Mouse (Mus musculus): Measurements from ENCODE around the gene Dpep1. TPM values are rescaled to one million over a fixed set of nuclear protein-coding genes. Genes with fewer than 3 reads are reported as not detected.
A peak's percentile ranks its signal among the peaks of the same experiment; 100 is the strongest.
"Not testable (repeated sequence)": the region's sequence is repeated elsewhere in the genome, so short reads cannot be mapped to it uniquely, and the experiment has no call there.

The Dpep1 gene
- polyA plus RNA-seq, 1 experiment from 2014 or later = 98.1 TPM

DNA sequence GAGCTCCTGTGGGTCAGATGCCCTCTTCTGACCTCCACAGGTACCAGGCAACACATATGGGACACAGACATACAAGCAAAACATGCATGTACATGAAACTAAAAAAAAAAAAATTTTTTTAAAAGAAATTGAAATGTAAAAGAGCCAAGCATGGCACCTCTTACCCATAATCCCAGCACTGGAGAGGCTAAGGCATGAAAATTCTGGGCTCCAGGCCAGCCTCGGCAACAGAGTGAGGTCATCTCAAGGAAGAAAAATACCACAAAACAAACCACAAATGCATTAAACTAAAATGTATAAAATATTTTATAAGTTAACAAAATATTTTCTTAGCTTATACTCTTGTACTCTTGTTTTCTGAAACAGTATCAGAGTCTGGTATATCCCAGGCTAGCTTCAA is 34.9 kb downstream of the Dpep1 start:
- DNase-seq (ENCODE audit: low spot score) (no peak), ATAC-seq (no peak)
- Histone ChIP-seq H3K36me3 (ENCODE audit: insufficient read depth, low read length) (no peaks in the 10 kb centered on the region), H3K27ac (ENCODE audit: low read length) (no peak overlapping the region), H3K27me3 (replicated peaks; ENCODE audit: insufficient read depth, low read length) (no peaks in the 10 kb centered on the region), H3K4me1 (ENCODE audit: insufficient read depth, low read depth, low read length) (0 out of 2 replicates have a peak, but pooled peaks cover 3% of the 10 kb centered on the region), H3K9me3 (ENCODE audit: low read length) (no peaks in the 10 kb centered on the region), H3K9ac (replicated peaks; ENCODE audit: low read depth) (no peak overlapping the region), H3K4me3 (ENCODE audit: low read depth, low read length) (no peak overlapping the region), H3K4me2 (replicated peaks; ENCODE audit: low read depth, low read length) (no peak overlapping the region)
- TF ChIP-seq EP300 (IDR thresholded peaks at IDR 0.05) = no peak
- TF ChIP-seq CTCF (IDR thresholded peaks at IDR 0.05) = no peak
- WGBS = 48% methylated on average over 1 of the region's 1 CpGs

DNA sequence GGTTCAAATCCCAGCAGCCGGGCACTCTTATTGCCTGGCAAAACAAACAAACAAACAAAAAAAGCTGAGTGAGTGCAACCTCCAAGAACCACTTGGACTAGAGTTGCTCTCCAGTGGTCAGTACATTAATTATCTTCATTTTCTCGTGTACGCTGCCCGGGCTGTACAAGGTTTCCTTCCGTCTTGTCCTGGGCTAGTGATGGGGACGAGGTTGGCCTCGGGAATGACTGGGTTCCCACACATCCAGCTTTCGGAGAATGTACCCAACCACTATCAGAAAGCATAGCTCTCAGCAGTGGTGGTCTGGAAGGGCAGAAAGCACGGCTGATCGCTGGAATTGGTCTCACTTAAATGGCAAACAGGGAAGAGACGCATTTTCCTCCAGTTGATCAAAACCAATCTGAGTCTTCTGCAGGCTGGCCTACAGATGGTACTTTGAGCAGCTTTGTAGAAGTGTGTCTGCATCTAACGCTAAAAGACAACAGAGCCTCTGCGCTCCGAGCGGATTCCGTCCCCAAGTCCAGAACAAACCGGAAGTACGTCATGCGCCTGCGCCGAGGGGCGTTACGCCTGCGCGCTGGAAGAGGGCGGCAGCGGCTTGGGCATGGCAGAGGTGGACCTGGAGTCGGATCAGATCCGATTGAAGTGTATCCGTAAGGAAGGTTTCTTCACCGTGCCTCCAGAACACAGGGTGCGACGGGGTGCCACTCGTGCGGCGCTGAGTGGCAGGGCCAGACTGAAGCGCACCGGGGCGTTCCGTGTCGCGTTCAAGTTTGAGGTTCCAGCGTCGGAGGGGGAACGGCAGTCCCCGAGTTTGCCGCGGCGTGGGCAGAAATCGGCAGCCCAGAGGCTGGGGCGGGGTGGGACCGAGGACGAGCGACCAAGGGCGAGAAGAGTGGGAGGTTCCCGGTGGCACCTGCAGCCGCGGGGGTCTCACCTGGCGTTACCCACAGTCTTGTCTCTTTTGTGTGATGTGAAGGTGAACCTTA is 38.5 kb downstream of the Dpep1 start, which contains the start of gene Cdk10:
Cdk10 (plus strand) TSS at position 565 of the 989 bp plus-strand sequence.
- peak; percentile 13; the same call in 1 of the 2 replicates for TF ChIP-seq CTCF (IDR thresholded peaks at IDR 0.05)
- no peak for TF ChIP-seq EP300 (IDR thresholded peaks at IDR 0.05)
- Histone ChIP-seq H3K9me3 (ENCODE audit: low read length) (no peaks in the 10 kb centered on the region), H3K4me1 (ENCODE audit: insufficient read depth, low read depth, low read length) (peaks cover 3% of the 10 kb centered on the region; the same call in 1 of the 2 replicates), H3K9ac (replicated peaks; ENCODE audit: low read depth) (peak within 1 kb of the TSS; percentile 81), H3K36me3 (ENCODE audit: insufficient read depth, low read length) (no peaks in the 10 kb centered on the region), H3K4me3 (ENCODE audit: low read depth, low read length) (peak within 1 kb of the TSS; percentile 60), H3K27me3 (replicated peaks; ENCODE audit: insufficient read depth, low read length) (no peaks in the 10 kb centered on the region), H3K4me2 (replicated peaks; ENCODE audit: low read depth, low read length) (peak within 1 kb of the TSS; percentile 91), H3K27ac (ENCODE audit: low read length) (peak within 1 kb of the TSS; percentile 86)
- 2% methylated on average over 59 of the region's 59 CpGs for WGBS
- peak; percentile 93 for DNase-seq (ENCODE audit: low spot score)
- ATAC-seq = peak; percentile 95

DNA sequence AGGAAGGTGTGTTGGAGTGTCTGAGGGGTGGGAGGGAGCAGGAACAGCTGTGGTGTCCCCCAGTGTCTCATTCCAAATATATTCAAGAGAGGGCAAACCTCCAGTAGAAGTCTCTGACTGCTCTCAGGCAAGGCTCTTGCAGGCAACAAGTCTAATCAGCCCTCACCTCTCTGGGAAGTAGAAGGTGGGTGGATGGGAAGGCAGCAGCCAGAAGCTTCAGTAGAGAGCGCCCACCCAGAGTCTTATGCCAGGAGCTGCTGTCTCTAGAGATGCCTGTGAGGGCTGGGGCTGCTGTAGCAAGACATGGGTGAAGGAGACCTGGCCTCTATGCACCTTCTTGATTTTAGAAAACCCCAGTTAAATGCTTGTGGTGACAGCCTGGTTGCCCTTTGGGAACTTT is 42.4 kb downstream of the Dpep1 start:
- TF ChIP-seq EP300 (IDR thresholded peaks at IDR 0.05) (no peak), CTCF (IDR thresholded peaks at IDR 0.05) (no peak)
- no peak overlapping the region for H3K9ac ChIP-seq (replicated peaks; ENCODE audit: low read depth)
- H3K9me3 ChIP-seq (ENCODE audit: low read length) = no peaks in the 10 kb centered on the region
- H3K4me3 ChIP-seq (ENCODE audit: low read depth, low read length) = no peak overlapping the region
- 100% methylated on average over 1 of the region's 1 CpGs for WGBS
- DNase-seq (ENCODE audit: low spot score) (no peak), ATAC-seq (no peak)
- H3K27ac ChIP-seq (ENCODE audit: low read length) = no peak overlapping the region
- H3K4me1 ChIP-seq (ENCODE audit: insufficient read depth, low read depth, low read length) = peaks cover 3% of the 10 kb centered on the region; the same call in 1 of the 2 replicates
- no peaks in the 10 kb centered on the region for H3K36me3 ChIP-seq (ENCODE audit: insufficient read depth, low read length)
- H3K4me2 ChIP-seq (replicated peaks; ENCODE audit: low read depth, low read length) = no peak overlapping the region
- no peaks in the 10 kb centered on the region for H3K27me3 ChIP-seq (replicated peaks; ENCODE audit: insufficient read depth, low read length)

DNA sequence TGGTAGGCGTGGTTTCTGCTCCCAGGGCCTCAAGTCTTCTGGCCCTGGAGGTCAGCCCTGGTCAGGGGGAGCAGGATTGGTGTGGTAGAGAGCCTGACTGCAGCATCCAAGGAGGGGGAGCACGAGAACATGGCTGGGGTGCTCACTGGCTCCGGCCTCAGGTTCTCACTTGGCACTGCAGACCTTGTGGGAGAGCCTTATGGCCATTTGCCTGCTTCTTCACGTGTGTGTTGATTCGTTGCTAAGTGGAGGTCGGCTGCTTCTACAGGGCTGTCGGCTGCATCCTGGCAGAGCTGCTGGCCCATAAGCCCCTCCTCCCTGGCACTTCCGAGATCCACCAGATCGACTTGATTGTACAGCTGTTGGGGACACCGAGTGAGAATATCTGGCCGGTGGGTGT is 44.3 kb downstream of the Dpep1 start:
- not testable (repeated sequence) for H3K9me3 ChIP-seq (ENCODE audit: low read length)

DNA sequence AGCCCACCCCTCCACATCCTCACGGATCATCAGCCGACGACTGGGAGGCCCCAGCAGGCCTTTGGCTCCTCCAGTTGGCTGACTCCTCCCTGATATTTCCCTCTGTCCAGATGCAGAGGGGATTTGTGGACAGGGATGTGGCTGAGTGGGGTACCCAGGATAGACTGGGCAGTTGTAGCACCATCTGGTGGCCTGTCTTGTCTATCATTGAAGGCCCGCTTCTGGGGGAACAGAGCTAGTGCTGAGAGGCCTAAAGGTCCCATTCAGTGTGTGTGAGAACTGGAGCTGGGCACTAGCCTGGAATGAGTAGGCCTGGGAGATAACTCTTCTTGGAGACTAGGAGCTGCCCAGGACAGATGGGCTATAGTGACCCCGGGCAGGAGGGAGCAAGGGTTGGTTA is 45.7 kb downstream of the Dpep1 start:
- Histone ChIP-seq H3K36me3 (ENCODE audit: insufficient read depth, low read length) (no peaks in the 10 kb centered on the region), H3K9ac (replicated peaks; ENCODE audit: low read depth) (no peak overlapping the region), H3K27ac (ENCODE audit: low read length) (no peak overlapping the region), H3K4me3 (ENCODE audit: low read depth, low read length) (no peak overlapping the region), H3K4me2 (replicated peaks; ENCODE audit: low read depth, low read length) (no peak overlapping the region), H3K27me3 (replicated peaks; ENCODE audit: insufficient read depth, low read length) (0 out of 2 replicates have a peak, but pooled peaks cover 7% of the 10 kb centered on the region), H3K9me3 (ENCODE audit: low read length) (no peaks in the 10 kb centered on the region), H3K4me1 (ENCODE audit: insufficient read depth, low read depth, low read length) (peaks cover 4% of the 10 kb centered on the region; the same call in 1 of the 2 replicates)
- WGBS = 35% methylated on average over 5 of the region's 5 CpGs
- DNase-seq (ENCODE audit: low spot score) = no peak
- ATAC-seq = no peak
- TF ChIP-seq CTCF (IDR thresholded peaks at IDR 0.05) = peak; percentile 38
- TF ChIP-seq EP300 (IDR thresholded peaks at IDR 0.05) = no peak

More for the DNA sequence above, 44.3 kb downstream of the Dpep1 start:
- not testable (repeated sequence) for H3K27me3 ChIP-seq (replicated peaks; ENCODE audit: insufficient read depth, low read length); H3K4me2 ChIP-seq (replicated peaks; ENCODE audit: low read depth, low read length); ATAC-seq; H3K36me3 ChIP-seq (ENCODE audit: insufficient read depth, low read length); H3K4me1 ChIP-seq (ENCODE audit: insufficient read depth, low read depth, low read length); DNase-seq (ENCODE audit: low spot score); H3K9ac ChIP-seq (replicated peaks; ENCODE audit: low read depth); H3K27ac ChIP-seq (ENCODE audit: low read length); H3K4me3 ChIP-seq (ENCODE audit: low read depth, low read length)
- WGBS = 74% methylated on average over 11 of the region's 11 CpGs

DNA sequence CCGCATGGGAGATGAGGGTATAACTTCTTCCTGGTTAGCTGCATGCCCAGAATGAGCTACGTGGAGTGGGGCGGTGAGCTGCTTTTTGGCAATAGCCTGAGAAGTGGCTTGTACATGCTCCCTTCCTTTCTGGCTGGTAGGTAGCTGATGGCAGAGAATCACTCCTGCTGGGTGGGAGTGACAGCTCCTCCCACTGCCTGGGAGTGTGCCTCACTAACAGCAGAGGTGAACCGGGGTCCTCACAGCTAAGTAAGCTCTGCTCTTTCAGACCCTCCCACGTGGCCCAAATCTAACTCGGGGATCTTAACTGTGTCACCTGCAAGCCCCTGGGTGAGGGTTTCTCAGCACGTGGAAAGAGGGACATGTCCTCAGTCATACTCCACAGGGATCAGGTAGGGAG is 46.5 kb downstream of the Dpep1 start:
- no peak for DNase-seq (ENCODE audit: low spot score)
- Histone ChIP-seq H3K27ac (ENCODE audit: low read length) (no peak overlapping the region), H3K36me3 (ENCODE audit: insufficient read depth, low read length) (no peaks in the 10 kb centered on the region), H3K4me3 (ENCODE audit: low read depth, low read length) (no peak overlapping the region), H3K4me1 (ENCODE audit: insufficient read depth, low read depth, low read length) (peaks cover 4% of the 10 kb centered on the region; the same call in 1 of the 2 replicates), H3K9ac (replicated peaks; ENCODE audit: low read depth) (no peak overlapping the region), H3K9me3 (ENCODE audit: low read length) (no peaks in the 10 kb centered on the region), H3K27me3 (replicated peaks; ENCODE audit: insufficient read depth, low read length) (0 out of 2 replicates have a peak, but pooled peaks cover 7% of the 10 kb centered on the region), H3K4me2 (replicated peaks; ENCODE audit: low read depth, low read length) (no peak overlapping the region)
- TF ChIP-seq EP300 (IDR thresholded peaks at IDR 0.05) (no peak), CTCF (IDR thresholded peaks at IDR 0.05) (no peak)
- 31% methylated on average over 7 of the region's 7 CpGs for WGBS
- ATAC-seq = no peak

Data from lung, postnatal 0 days (tissue).